Mouse (Mus musculus): ENCODE measurements around the gene Gba2.
"Not testable (repeated sequence)": the region's sequence is repeated elsewhere in the genome, so short reads cannot be mapped to it uniquely, and the experiment has no call there.

The Gba2 gene

DNA sequence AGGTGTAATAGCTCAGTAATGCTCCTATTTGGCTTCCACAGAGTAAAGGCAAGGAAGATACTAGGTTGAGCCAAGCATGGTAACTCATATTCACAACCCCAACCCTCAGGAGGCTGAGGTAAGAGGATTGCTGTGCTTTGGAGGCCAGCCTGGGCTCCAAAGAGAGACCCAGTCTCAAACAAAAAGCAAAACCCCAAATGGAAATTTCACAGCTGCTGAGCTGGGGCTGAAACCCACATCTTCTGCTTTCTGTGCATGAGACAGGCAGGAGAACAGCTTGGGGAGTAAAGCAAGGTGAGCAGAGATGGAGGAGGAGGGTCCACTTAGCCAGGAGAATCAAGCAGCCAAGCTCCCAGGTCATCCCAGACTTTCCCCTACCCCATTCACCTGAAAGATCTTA lies 24.8 kb downstream of the Gba2 start:
- DNase-seq (ENCODE audit: low spot score in 2 of 2): no peak

DNA sequence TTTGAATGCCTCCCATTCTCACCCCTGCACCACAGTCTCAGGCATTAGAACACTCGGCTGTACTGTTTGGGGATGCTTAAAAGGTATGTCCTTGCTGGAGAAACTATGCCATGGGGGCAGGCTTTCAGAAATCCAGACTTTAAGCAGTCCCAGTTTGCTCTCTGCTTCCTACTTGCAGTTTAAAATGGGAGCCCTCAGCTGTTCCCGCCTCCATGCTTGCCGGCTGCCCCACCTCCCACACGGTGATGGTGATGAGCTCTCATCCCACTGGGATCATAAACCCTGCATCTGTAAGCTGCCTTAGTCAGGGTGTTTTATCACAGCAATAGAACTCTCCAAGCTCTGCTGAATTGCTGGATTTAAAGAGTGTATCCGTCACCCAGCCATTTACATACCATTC lies 26.2 kb downstream of the Gba2 start:
- DNase-seq (ENCODE audit: low spot score in 2 of 2): no peak

DNA sequence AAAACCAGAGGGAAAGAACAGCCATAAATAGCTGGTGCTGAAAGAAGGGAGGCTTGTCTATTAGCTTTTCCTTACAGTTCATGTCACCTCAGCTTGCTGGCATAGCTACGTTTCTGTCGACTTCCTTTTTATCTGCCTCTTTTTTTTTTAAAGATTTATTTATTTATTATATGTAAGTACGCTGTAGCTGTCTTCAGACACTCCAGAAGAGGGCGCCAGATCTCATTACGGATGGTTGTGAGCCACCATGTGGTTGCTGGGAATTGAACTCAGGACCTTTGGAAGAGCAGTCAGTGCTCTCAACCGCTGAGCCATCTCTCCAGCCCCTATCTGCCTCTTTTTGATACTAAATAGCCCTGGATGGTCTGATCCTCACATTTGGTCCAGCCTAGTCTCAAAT lies 26.8 kb downstream of the Gba2 start:
- not testable (repeated sequence) for DNase-seq (ENCODE audit: low spot score in 2 of 2)

DNA sequence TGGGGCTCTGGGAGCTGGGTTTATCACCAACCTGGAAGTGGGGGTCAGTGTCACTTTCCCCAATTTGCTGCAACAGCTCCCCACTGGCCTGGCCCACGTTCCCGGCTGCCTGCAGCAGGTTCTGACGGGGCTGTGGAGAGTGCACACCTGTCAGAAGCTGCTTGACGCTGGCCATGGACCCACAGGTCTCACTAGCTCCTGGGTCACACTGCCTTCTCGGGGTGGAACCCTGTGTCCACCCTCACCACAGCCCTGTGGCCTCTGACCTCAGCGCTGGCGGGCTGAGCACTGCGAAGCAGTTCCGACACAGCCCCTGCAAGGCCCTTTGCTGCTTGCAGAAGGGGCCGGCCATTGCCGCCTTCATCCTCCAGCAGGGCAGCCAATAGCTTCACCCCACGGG lies 29.6 kb downstream of the Gba2 start:
- no peak for DNase-seq (ENCODE audit: low spot score in 2 of 2)

DNA sequence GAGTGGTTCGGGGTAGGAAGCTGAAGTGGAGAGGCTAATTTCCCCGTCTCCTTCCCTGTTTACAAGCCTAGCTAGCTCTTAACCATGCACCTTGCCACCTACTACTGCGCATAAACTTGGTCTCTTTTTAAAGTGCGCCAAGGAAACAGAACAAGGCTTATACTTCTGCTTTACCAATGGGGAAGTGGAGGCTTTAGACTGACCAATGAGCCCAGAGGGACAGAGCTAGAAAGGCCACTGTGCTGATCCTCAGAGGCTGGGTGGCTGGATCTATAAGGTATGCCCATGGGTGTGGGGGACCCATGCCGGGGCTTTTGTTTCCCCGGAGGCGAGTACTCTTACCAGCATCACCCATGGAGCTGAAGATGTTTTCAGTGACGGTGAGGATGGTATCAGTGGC lies 31.5 kb downstream of the Gba2 start:
- DNase-seq (ENCODE audit: low spot score in 2 of 2): no peak

DNA sequence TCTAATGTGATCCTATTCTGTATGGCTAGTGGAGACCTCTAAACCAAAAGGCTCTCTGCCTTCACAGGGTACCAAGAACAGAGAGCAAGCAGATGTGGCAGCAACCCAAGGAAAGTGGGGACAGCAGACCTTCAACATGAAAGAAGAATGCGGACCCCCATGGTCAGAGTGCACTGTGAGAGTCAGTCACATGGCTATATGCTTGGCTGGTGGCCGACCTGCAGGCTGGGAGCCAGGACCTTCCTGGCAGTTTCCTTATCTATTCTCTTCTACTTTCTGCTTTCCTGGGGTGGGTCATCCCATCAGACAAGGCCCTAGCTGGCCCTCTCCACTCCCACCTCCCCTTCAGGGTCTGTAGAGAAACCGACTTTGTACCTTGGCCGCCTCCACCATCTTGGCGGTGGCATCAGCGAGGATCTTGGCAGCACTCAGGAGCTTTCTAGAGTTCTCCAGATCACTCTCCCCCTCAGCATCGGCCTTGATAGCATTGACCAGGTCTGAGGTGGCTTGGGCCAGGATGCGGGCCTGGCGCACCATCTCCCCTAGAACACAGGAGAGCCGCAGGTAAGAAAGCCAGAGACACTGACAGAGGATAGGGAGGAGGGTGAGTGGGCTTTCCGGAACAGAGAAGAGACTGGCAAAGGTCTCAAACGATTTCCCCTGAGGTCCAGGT lies 32.2 kb downstream of the Gba2 start:
- no peak for DNase-seq (ENCODE audit: low spot score in 2 of 2)

DNA sequence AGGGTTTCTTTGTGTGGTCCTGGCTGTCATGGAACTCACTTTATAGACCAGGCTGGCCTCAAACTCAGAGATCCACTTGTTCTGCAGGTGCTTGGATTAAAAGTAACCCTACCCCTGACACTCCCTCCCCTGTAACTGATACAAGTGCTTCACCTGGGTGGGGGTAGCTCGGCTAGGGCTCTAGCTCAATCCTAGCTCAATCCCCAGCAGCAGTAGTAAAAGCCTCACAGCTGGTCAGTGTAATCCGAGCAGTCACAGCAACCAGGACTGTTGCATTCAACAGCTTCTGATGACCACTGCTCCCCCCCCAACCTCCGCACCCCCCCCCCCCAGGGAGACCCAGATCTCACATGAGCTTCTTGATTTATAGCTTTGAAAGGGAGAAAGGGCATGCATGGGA lies 36.6 kb downstream of the Gba2 start:
- DNase-seq (ENCODE audit: low spot score in 2 of 2): no peak

DNA sequence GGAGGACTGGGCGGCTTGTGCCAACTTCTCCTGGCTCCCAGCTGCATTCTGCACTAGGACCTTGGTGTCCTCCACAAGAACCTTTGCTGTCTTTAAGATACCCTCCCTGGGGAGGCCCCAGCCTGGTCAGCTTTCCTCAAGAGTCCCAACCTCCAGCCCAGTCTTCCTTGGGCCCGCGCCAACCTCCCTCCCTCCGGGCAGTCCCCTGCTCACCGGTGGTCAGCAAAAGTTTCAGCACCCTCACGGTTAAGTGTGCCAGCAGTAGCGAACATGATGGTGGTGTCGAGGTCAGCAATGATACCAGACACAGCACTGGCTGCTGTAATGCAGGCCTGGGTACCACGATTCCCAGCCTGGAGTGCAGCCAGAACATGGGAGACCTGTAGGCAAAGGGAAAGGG lies 42.6 kb downstream of the Gba2 start:
- no peak for DNase-seq (ENCODE audit: low spot score in 2 of 2)

DNA sequence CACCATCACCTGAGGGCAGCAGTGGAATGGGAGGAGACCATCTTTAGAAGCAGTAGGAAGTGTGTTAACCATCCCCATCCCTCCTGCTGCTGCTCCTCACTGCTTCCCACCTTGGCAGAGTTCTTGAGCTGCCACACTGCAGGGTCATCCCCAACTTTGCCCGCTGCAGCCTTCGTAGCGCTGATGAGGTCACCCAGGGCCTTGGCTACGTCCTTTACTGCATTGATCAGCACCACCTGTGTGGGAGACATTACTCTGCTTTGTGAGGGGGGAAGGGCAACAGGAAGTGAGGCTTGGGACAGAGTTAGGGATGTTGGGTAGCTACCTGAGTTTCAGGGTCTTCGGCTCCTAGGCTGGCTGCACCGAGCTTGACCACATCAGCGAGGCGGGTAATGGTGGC lies 43.0 kb downstream of the Gba2 start:
- no peak for DNase-seq (ENCODE audit: low spot score in 2 of 2)

DNA sequence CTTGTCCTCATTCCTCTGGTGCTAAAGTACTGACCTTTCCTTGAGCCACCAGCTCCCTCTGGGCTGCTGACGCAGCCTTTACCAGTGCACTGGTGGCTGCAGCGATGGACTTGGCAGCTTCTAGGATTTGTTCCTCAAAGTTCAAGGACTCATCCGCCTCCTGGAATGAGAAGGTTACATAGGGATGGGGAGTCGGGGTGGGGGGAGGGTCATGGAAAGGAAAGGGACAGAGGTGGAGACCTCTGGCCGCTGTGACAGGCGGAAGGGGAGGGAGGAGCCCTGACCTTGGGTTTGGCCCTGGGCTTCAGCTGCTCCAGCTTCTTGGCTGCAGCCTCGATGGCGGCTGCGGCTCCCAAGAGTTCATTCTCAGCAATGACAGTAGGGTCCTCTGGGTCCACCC lies 45.4 kb downstream of the Gba2 start:
- no peak for DNase-seq (ENCODE audit: low spot score in 2 of 2)

DNA sequence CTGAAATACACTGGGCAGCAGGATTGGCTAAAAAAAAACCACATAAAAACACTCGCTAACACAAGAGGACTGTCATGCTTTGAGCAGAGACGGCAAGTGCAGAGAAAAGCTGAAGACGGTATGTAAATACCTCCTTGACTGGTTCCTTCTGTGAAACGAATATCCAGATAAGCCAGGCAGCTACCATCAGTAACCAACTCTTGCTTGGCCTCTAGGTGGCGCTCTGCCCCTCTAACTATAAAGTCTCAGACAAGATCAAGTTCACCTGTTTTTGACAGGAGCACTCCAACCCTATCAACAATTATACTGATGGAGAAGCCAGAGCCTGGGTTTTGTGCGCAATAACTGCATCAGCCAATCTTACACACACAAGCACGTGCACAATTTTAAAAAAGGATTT lies 48.1 kb downstream of the Gba2 start:
- DNase-seq (ENCODE audit: low spot score in 2 of 2): peak; percentile 73 to 89

DNA sequence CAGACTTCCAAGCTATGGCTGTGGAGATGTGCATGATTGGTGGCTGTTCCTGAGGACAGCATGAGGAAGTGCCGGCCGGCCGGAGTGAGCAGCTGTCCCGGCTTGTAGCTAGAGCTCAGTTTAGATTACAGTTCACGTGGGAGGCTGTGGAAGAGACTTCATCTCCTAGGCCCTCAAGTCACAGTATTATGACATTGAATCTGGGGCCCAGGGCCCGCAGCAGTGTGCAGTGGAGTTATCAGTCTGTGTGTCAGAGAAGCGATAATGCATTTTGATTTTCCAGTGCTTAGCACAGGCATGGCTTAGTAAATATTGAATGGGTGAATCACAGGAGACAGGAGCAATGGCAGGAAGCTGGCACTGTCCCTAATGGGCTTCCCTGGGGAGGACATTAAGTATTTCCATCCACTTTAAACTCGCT lies 48.6 kb downstream of the Gba2 start:
- no peak for DNase-seq (ENCODE audit: low spot score in 2 of 2)

DNA sequence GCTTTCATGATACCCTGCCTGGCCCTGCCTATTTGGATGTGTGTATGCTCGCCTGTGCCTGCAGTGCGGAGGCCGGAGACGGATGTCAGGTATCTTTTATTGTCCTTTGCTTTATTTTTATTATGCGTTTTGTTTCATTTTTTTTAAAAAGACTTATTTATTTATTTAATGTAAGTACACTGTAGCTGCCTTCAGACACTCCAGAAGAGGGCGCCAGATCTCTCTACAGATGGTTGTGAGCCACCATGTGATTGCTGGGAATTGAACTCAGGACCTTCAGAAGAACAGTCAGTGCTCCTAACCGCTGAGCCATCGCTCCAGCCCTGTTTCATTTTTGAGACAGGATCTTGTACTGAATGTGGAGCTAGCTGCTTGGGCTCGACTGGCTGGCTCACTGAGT lies 50.2 kb downstream of the Gba2 start:
- DNase-seq (ENCODE audit: low spot score in 2 of 2): no peak

DNA sequence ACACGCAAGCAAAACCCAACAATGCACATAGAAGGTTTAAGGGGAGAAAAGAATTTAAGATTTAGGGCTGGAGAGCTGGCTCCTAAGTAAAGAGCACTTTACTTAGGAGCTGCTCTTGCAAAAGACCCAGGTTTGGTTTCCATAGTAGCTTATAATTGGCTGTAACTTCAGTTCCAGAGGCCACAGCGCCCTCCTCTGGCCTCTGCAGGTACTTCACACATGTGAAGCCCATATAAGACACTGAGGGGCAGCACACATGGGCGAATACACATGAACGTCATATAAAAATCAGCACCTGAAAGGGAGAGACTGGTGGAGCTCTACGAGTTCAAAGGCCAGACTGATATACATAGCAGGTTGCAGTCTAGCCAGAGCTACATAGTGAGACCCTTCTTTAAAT lies 50.8 kb downstream of the Gba2 start:
- DNase-seq (ENCODE audit: low spot score in 2 of 2): peak in 1 of 2 experiments; percentile 52

DNA sequence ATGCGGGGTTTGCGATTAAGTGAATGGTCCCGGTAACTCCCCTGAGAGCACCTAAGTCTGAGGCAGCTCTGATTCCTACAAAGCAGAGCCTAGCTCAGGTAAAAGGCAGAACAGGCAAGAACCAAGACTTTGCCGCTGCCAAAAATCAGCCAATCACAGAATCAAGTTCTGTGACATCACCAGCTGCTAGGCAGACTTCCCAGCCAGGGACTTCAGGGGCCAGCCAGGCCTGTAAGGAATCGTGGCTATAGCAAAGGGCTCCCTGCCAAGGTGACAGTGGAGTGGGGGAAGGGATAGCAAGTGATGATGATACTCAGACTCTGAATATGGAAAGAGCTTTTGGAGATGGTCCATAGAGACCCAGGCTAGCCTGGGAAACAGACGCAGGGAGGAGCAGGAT lies 58.7 kb downstream of the Gba2 start:
- peak; percentile 84 to 88 for DNase-seq (ENCODE audit: low spot score in 2 of 2)

DNA sequence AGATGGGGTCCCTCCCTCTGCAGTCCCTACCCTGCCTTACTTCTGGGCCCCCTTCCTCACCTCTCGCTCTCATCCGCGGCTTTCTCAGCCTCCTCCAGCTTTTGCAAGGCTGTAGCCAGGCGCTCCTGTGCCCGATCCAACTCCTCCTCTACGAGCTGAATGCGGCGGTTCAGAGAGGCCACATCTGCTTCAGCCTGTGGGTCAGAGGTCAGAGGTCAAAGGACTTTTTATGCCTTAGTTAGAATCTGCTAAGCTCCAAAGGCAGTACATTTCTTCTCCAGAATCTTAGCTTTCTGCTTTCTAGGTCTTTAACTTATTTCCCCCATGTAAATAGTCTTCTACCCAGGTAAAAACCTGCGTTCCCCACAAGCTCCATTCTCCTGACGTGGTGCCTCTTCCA lies 59.1 kb downstream of the Gba2 start:
- peak in 1 of 2 experiments; percentile 15 for DNase-seq (ENCODE audit: low spot score in 2 of 2)
